Mouse (Mus musculus) spleen, adult 2 months (tissue): Measurements from ENCODE around the gene Piwil4.

Experiments used
- CTCF ChIP-seq: fragments of 200-500 bp; IDR thresholded peaks from 2 replicates; pipeline ENCODE4 v1.5.1; 2011; ENCODE audit warnings: mild to moderate bottlenecking, inconsistent platforms; ENCODE audit not compliant: insufficient read depth, insufficient read length, insufficient replicate concordance; ENCODE audit errors: extremely low read depth
- POLR2A ChIP-seq: fragments of 200-500 bp; IDR thresholded peaks from 2 replicates; pipeline ENCODE4 v1.6.1; 2011; ENCODE audit warnings: low read depth, low read length, inconsistent platforms

DNA sequence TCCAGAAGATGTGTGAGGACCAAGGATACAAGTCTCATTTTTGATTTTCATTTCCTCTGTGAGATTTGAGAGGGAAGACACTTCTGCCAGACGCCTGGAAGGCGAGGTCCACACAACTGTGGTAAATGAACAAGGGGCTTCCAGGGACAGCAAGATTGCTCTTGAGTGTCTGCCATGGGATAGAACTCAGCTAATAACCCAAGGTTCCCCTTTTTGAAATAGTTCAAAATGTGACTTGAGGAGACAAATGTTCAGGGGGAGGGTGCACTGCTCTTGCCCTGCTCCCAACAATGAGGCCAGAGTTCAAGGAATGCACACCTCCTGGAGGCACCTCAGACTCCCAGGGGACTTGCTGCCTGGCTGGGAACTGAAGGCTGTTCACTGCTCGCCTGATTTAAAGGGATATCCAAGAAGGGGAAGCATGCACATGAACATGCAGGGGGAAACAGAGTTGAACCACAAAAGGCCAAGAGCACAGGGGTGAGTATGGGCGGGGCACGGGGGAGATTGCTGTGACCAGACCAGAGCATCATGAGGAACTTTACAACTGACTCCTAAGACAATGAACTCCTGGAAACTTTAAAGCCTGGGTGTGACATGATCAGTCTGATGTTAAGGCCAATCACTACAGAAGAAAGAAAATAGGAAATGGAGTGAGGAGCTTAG lies 15.6 kb downstream of the Piwil4 start:
- TF ChIP-seq POLR2A: no peak
- no peak for TF ChIP-seq CTCF
